Mouse (Mus musculus) small intestine, adult 2 months (tissue): ENCODE results near the gene Ogfod3.
A peak's percentile ranks its signal among the peaks of the same experiment; 100 is the strongest.

ENCODE experiments used
- CTCF ChIP-seq: fragments of 200-500 bp; IDR thresholded peaks from 2 replicates; pipeline ENCODE4 v1.5.1; 2012; ENCODE audit warnings: low read depth, mild to moderate bottlenecking, control low read depth, inconsistent platforms, low read length, moderate library complexity, mixed read lengths; ENCODE audit not compliant: insufficient replicate concordance, insufficient read length; ENCODE audit errors: extremely low read depth
- POLR2A ChIP-seq: fragments of 200-500 bp; IDR thresholded peaks from 2 replicates; pipeline ENCODE4 v1.6.1; 2012; ENCODE audit warnings: low read depth, mild to moderate bottlenecking, control low read depth, inconsistent platforms, low read length, moderate library complexity

DNA sequence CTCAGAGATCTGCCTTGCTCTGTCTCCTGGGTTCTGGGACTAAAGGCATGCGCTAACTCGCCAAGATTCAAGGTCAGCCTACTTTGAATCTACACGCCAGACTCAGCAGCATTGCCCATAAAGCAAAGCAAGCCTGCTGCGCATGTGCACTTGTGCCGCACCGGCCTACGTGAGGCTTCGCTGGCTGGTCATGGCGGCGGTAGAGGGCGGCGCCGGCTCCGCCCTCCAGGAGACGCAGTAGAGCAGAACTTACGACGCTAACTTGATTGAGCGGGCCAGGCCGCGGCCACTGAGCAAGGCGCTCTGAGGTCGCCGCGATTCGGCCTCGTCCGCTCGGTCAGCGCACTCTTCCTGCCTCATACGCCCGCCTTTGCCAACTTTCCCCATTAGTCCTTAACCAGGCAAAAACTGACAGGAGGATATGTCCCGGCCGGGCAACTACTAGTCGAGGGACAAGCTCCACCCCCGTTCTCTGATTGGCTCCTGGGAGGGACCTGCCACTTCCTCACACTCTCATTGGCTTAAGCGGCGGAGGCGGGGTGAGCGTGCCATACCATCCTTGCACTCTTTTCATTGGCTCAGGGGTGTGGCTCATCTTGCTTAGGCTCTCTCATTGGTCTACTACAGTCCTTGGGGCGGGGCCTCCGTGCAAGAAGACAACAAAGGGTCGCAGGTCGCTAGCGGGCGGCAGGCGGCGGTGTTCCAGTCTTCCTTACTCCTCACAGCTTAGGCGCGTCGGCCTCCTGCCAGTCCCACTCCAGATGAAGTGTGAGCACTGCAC, 32.2 kb upstream of the Ogfod3 start, which contains the start of gene Narf:
- 0 out of 2 replicates have a peak, but pooled peaks have one; percentile 49 for TF ChIP-seq CTCF
- TF ChIP-seq POLR2A = peak; percentile 91
